Mouse (Mus musculus) cerebellum, adult (tissue): ENCODE data around the gene Yars.

ENCODE experiments used
- ATAC-seq: cut with Nextera tagmentation; 2 replicates; pipeline ENCODE4 v1.9.2; 2017; ENCODE audit warnings: mild to moderate bottlenecking, moderate library complexity, mixed read lengths; ENCODE audit not compliant: insufficient number of reproducible peaks, low FRiP score, low TSS enrichment

The Yars gene

GRCm38 (mm10) chr4:129226441-129226963, 36.9 kb downstream of the Yars start:
- no peak for ATAC-seq

- ATAC-seq = no peak
Measured at GRCm38 (mm10) chr4:129227170-129227984, 37.8 kb downstream of the Yars start.

GRCm38 (mm10) chr4:129227985-129228381, 38.4 kb downstream of the Yars start:
- no peak for ATAC-seq

- ATAC-seq = no peak
Measured at GRCm38 (mm10) chr4:129230926-129231325, 41.4 kb downstream of the Yars start.

- no peak for ATAC-seq
Measured at GRCm38 (mm10) chr4:129231594-129232450, 42.3 kb downstream of the Yars start.

GRCm38 (mm10) chr4:129232561-129233360, 43.2 kb downstream of the Yars start:
- no peak for ATAC-seq

GRCm38 (mm10) chr4:129234488-129234887, 44.9 kb downstream of the Yars start:
- no peak for ATAC-seq

GRCm38 (mm10) chr4:129235147-129235546, 45.6 kb downstream of the Yars start:
- no peak for ATAC-seq

- ATAC-seq = no peak
Measured at GRCm38 (mm10) chr4:129236236-129236813, 46.8 kb downstream of the Yars start.

GRCm38 (mm10) chr4:129237843-129238441, 48.4 kb downstream of the Yars start:
- ATAC-seq = no peak

GRCm38 (mm10) chr4:129238579-129239016, 49.0 kb downstream of the Yars start:
- ATAC-seq = no peak

GRCm38 (mm10) chr4:129239075-129239474, 49.5 kb downstream of the Yars start:
- peak; percentile 46; the same call in 1 of the 2 replicates for ATAC-seq

- no peak for ATAC-seq
Measured at GRCm38 (mm10) chr4:129241898-129242297, 52.3 kb downstream of the Yars start.

- ATAC-seq = no peak
Measured at GRCm38 (mm10) chr4:129242327-129242726, 52.8 kb downstream of the Yars start.

GRCm38 (mm10) chr4:129242761-129243160, 53.2 kb downstream of the Yars start:
- no peak for ATAC-seq

- ATAC-seq = no peak
Measured at GRCm38 (mm10) chr4:129244802-129245201, 55.2 kb downstream of the Yars start.

- ATAC-seq = no peak
Measured at GRCm38 (mm10) chr4:129246360-129247301, 57.1 kb downstream of the Yars start.
